Mouse (Mus musculus) embryo, embryonic 10 days (tissue): ENCODE measurements around the gene Zfp868.
"Not testable (repeated sequence)": the region's sequence is repeated elsewhere in the genome, so short reads cannot be mapped to it uniquely, and the experiment has no call there.

Source experiments
- DNase-seq: peaks from one replicate; pipeline ENCODE4 v3.0.0-alpha.2; 2015; ENCODE audit warnings: low spot score

The Zfp868 gene

DNA sequence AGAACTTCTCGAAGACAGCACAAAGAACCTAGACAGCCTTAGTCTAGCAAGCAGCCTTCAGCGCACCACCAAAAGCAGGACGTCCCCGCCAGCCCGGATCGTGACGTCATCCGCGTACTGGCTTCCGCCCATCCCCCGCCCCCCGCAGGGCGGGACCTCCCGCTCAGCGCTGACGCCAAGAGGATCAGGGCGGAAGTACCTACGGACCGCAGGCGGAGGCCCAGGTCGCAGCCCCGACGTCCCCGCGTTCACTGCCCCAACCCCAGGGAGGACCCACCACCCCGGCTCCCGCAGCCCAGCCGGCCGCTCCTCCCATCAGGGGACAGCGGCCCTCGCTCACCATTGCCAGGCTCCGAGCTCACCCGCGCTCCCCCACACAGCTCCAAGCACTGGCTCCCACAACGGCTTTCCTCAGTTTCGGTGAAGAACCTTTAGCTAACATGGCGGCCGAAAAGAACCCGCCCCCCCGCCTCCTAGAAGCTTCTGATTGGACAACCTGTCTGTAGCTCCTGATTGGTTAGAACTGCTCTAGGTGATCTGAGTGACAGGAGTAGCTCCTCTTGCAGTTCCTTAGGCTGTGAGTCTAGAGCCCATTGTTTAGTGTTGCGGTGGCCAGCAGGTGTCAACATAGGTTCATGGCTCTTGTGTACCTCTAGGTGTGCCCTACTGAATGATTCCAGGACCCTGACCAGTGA lies at the start of gene Zfp868:
Gene Zfp868 (minus strand): TSS at position 454 of the 695 bp plus-strand sequence.
- DNase-seq, result peak; percentile 97

DNA sequence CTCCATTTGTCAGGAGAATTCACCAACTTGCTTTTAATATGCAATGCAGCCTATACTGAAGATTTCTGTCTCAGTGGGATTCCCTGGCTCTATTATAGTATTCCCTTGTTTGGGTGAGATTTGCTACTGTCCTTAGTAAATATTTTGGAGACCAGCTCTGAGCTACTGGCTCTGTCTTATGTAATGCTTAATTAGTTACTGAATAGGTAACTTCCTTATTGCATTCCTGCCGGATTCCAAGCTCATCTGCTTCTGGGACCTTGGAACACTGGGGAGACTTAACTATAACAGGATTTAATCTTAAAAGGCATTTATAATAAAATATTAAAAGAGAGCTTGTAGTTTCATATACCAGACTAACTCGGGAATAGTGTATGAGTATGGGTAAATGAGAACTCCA lies 39.7 kb upstream of the Zfp868 start:
- DNase-seq, result not testable (repeated sequence)

DNA sequence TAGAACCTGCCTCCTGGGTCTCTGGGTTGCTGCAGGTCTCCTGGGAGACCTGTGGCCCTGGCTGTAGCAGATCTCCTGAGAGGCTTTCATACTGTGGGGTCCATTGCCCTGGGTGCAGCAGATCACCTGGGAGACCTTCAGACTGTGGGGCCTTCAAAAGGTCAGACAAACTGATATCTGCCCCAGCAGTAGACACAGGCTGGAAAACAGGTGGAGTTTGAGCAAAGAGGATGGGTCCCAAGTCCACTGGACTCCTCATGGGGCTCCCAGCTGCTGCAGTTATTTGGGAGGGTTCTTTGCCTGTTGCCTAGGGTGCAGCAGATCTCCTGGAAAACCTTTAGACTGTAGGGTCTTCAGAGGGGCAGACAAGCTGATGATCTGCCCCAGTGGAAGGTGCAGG lies 35.9 kb upstream of the Zfp868 start:
- no peak for DNase-seq

DNA sequence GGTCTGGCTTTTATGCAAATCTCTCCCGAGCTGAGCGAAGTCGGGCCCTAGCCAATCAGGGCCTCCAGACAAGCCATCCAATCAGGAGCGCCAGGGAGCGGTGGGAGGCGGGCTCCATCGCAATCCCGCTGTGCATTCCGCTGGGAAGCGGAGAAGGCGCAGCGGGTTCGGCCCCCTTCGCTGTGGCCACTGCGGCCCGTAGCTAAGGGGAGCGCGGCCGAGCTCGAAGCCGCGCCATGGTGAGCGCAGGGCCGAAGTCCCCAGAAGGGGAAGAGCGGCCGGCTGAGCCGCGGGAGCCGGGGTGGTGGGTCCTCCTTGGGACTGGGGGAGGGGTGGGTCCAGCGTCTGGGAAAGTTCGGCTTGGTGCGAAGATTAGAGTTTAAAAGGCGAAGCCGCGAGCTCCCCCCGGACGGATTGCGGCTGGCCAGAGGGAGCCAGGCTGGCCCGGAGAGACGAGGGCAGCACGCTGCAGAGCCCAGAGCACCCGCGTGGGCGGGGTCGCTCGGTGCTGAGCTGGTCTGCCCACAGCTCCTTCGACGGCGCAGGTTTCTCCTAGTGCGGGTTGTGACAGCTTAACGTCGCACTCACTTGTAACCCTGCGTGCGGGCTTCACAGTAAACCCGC lies 29.1 kb upstream of the Zfp868 start, which contains the start of gene Zfp964:
Gene Zfp964 (plus strand): TSS at position 122 of the 624 bp plus-strand sequence.
- peak; percentile 97 for DNase-seq

DNA sequence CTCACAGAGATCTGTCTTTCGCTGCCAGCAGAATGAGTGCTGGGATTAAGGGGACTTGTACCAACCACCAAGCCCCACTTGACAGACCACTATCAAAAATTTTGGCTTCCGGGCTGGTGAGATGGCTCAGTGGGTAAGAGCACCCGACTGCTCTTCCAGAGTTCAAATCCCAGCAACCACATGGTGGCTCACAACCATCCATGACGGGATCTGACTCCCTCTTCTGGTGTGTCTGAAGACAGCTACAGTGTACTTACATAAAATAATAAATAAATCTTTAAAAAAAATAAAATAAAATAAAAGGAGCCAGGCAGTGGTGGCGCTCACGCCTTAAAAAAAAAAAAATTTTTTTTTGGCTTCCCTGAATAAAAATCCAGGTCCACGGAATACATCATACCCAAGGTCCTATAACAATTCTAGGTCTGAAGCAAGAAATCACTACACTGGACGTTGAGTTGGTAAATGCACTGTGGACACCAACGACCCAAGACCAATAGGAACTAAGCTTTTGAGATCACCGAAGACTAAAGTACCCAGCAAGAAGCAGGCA lies 28.5 kb upstream of the Zfp868 start:
- DNase-seq, result no peak

DNA sequence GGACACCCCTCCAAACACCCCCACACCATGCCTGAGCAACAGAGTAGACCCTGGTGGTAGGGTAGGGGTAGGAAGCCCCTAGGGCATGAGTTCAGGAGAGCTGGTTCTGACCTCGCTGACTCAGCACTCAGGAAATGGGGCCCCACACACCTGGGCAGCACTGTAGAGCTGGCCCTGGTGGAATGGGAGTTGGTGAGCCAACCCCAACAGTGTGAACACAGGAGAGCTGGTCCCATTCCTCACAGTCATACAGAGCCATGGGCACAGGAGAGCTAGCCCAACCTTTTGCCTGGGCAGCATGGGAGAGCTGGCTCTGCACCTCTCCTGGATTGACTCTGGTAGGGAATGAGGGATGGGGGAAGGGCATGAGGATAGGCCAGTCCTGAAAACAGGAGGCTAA lies 7.3 kb downstream of the Zfp868 start:
- no peak for DNase-seq

DNA sequence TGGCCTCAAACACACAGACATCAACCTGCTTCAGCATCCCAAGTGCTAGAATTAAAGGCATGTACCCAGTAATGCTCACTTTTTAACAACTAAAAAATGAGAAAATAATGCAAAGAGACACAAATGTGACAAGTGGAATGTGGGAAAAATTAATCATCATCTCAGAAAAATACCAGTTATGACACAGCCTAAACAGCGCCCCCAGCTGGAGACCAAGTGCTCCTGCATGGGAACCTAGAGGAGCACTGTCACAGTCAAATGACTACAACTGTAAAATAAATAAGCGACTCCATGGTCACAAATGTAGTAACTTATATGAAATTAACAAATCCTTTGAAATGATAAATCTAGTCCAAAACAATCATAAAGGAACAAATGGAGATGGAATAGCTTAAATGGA lies 10.7 kb downstream of the Zfp868 start:
- no peak for DNase-seq

DNA sequence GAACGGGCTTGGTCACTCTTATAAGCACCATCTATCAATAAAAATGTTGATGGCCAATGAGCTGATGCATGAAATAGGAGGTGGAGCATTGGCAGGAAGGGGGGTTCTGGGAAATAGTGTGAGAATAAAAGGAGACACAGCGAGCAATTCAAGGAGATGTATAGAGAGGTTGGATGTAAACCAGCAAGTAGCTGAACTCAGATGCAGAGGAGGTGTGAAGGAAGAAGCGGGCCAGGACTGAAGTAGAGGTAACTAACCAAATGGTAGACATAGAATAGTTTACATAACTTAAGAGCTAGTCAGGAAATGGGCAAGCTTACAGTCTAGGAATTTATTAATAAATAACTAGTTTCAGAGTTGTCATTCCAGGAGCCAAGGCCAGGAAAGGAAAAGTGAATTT lies 27.8 kb downstream of the Zfp868 start:
- DNase-seq, result not testable (repeated sequence)

DNA sequence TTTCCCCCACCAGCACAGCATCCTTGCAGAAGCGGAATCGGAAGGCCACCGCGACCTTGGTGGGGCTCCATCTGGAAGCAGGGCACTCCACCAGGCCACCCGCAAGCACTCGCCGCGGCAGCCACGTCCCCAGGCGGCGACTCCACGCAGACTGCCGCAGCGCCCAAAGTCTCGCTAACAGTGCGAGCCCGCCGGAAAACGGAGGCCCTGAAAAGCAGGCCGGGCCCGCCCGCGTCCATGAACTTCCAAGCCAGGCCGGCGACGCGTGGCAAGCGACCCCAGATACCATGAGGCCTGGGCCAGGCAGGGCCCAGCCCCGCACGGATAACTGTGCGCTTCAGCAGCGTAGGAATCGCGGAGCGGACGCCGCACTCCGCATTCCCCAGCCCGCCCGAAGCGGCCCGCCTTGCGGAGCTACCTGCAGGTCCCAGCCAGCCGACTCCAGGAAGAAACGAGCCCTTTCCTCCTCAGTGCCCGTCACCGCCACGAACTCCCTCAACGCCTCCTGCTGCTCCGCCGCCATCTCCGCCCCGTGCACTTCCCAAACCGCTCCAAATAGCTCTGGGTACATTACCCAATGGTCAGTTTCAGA lies 40.6 kb downstream of the Zfp868 start:
- DNase-seq, result peak; percentile 54

DNA sequence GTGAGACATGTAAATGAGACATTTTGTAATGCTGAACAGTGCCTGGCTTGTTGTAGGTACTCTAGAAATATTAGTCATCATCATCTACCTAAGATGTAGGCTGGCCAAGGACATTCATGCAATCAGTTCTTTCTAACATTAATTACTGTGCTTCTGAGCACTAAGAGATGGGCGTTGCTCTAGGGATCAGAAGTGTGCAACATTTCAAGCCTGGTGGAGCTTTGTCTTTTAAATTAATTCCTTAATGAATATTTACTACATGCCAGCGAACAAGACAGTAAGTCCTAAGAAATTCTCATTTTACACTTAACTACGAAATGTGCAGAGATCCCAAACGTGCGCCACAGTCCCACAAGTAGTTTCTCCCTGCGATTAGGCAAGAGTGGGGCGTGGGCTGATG lies 41.1 kb downstream of the Zfp868 start:
- DNase-seq, result peak; percentile 3
